Mouse (Mus musculus) MEL (cell line): ENCODE data around the gene 9130409I23Rik. TPM values are rescaled to one million over a fixed set of nuclear protein-coding genes. Genes with fewer than 3 reads are reported as not detected.

Source experiments
- DNase-seq: peaks from one replicate; pipeline ENCODE4 v3.0.0; 2011; ENCODE audit warnings: low read depth, low spot score
- H3K27ac ChIP-seq: 2 replicates; pipeline ENCODE4 v1.5.1; 2012; ENCODE audit warnings: low read depth, mild to moderate bottlenecking, control low read depth, low read length, moderate library complexity; ENCODE audit not compliant: control insufficient read depth
- H3K27me3 ChIP-seq, 2 experiments: fragments of 150-350 bp in 1 of 2; sonication (generic) in 1 of 2; 2 replicates each; pipeline ENCODE4 v1.6.1; 2012; ENCODE audit warnings: low read length in 2 of 2, mild to moderate bottlenecking in 2 of 2, improper control_type of control experiment in 1 of 2, moderate library complexity in 1 of 2; ENCODE audit not compliant: insufficient read depth in 2 of 2, control insufficient read depth in 1 of 2
- H3K36me3 ChIP-seq, 2 experiments: 2 replicates each; pipeline ENCODE4 v1.6.1; 2012 to 2014; ENCODE audit warnings: low read length in 2 of 2, improper control_type of control experiment in 1 of 2, inconsistent platforms in 1 of 2, mild to moderate bottlenecking in 1 of 2; ENCODE audit not compliant: insufficient read depth in 2 of 2, control insufficient read depth in 1 of 2
- H3K4me1 ChIP-seq, 2 experiments: fragments of 150-350 bp in 1 of 2; sonication (generic) in 1 of 2; 2 replicates each; pipeline ENCODE4 v1.6.1; 2012; ENCODE audit warnings: low read length in 2 of 2, improper control_type of control experiment in 1 of 2, mild to moderate bottlenecking in 1 of 2; ENCODE audit not compliant: insufficient read depth in 2 of 2, control insufficient read depth in 1 of 2
- H3K4me3 ChIP-seq, 2 experiments: fragments of 150-350 bp in 1 of 2; sonication (generic) in 1 of 2; 2 replicates each; pipeline ENCODE4 v1.5.1; 2012; ENCODE audit warnings: low read depth in 2 of 2, low read length in 2 of 2, mild to moderate bottlenecking in 2 of 2, moderate library complexity in 2 of 2, control low read depth in 1 of 2, improper control_type of control experiment in 1 of 2; ENCODE audit not compliant: control insufficient read depth in 1 of 2, insufficient read depth in 1 of 2
- H3K79me2 ChIP-seq: 2 replicates; pipeline ENCODE4 v1.6.1; 2012; ENCODE audit warnings: mild to moderate bottlenecking, low read length, moderate library complexity; ENCODE audit not compliant: control insufficient read depth, poor library complexity, insufficient read depth
- H3K9ac ChIP-seq: 2 replicates; pipeline ENCODE4 v1.6.1; 2012; ENCODE audit warnings: low read depth, mild to moderate bottlenecking, control low read depth, low read length, moderate library complexity; ENCODE audit not compliant: control insufficient read depth, poor library complexity, severe bottlenecking
- H3K9me3 ChIP-seq: fragments of 150-350 bp; sonication (generic); replicated peaks from 2 replicates; pipeline ENCODE4 v1.6.1; 2012; ENCODE audit warnings: mild to moderate bottlenecking, low read length, improper control_type of control experiment, moderate library complexity; ENCODE audit not compliant: insufficient read depth
- GABPA ChIP-seq: IDR thresholded peaks from 2 replicates; pipeline ENCODE4 v1.6.1; 2012; ENCODE audit warnings: low read depth, mild to moderate bottlenecking, inconsistent platforms, low read length, improper control_type of control experiment, moderate library complexity
- MAX ChIP-seq: IDR thresholded peaks from 2 replicates; pipeline ENCODE4 v1.6.1; 2011; ENCODE audit warnings: low read length, improper control_type of control experiment
- MEF2A ChIP-seq: IDR thresholded peaks from 2 replicates; pipeline ENCODE4 v1.6.1; 2014; ENCODE audit warnings: low read depth, mild to moderate bottlenecking, inconsistent platforms, low read length, improper control_type of control experiment; ENCODE audit not compliant: poor library complexity, insufficient replicate concordance, severe bottlenecking; ENCODE audit errors: extremely low read depth
- NELFE ChIP-seq: IDR thresholded peaks from 2 replicates; pipeline ENCODE4 v1.6.1; 2011; ENCODE audit warnings: low read depth, low read length, improper control_type of control experiment
- RCOR1 ChIP-seq: IDR thresholded peaks from 2 replicates; pipeline ENCODE4 v1.6.1; 2012; ENCODE audit warnings: low read depth, mild to moderate bottlenecking, inconsistent platforms, low read length, improper control_type of control experiment
- SIN3A ChIP-seq: IDR thresholded peaks from 2 replicates; pipeline ENCODE4 v1.6.1; 2012; ENCODE audit warnings: low read length, improper control_type of control experiment, inconsistent platforms
- SMC3 ChIP-seq: IDR thresholded peaks from 2 replicates; pipeline ENCODE4 v1.6.1; 2011; ENCODE audit warnings: low read depth, low read length, improper control_type of control experiment
- TAL1 ChIP-seq: IDR thresholded peaks from 2 replicates; pipeline ENCODE4 v1.6.1; 2012; ENCODE audit warnings: mild to moderate bottlenecking, inconsistent platforms, low read length, moderate library complexity, mixed read lengths
- UBTF ChIP-seq: IDR thresholded peaks from 2 replicates; pipeline ENCODE4 v1.6.1; 2012; ENCODE audit warnings: low read depth, mild to moderate bottlenecking, inconsistent platforms, low read length, improper control_type of control experiment, moderate library complexity, borderline replicate concordance; ENCODE audit not compliant: insufficient read depth
- polyA plus RNA-seq, 2 experiments: library from polyadenylated mRNA; stranded (reverse) in 1 of 2; unstranded in 1 of 2; fragments of >175 nt in 1 of 2; fragments of >200 nt in 1 of 2; gene quantifications; 2 replicates each; pipeline versions ENCODE4 v1.2.1 to v1.2.4; 2012; ENCODE audit warnings: low replicate concordance in 2 of 2, low read depth in 1 of 2; ENCODE audit not compliant: insufficient read length in 2 of 2, insufficient read depth in 1 of 2, missing spikeins in 1 of 2
- total RNA-seq: library from RNA; depleted of rRNA; stranded (reverse); fragments of 300-350 nt; gene quantifications from 2 replicates; pipeline ENCODE4 v1.2.3, GENCODE M21; 2012; rRNA removed

The 9130409I23Rik gene
- total and polyA plus RNA-seq, 3 experiments: not detected

DNA sequence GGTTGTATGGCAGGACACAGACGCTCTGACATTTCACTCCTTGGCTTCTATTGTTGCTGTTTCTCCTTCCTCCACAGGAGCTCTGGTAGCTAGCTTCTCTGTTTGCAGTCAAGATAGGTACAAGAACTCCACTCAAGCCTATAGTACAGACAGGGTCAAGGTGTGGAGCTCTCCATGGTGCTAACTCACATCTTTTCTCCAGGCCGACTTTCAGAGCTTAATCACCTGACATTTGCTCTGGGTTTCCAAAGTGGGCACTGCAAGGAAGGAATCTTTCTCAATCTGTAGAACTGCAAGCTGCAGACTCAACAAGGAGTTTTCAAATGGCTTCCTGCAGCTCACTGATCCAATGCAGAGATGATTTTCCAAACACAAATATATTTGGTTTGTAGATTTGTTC lies 33.0 kb downstream of the 9130409I23Rik start:
- Histone ChIP-seq H3K9me3 (no peaks in the 10 kb centered on the region), H3K27ac (no peak overlapping the region), H3K79me2 (no peaks in the 10 kb centered on the region), H3K9ac (no peak overlapping the region), H3K4me3 (no peak overlapping the region)
- DNase-seq: peak; percentile 68
- TF ChIP-seq SMC3 (0 out of 2 replicates have a peak, but pooled peaks have one; percentile 12), SIN3A (peak; percentile 45; the same call in 1 of the 2 replicates), NELFE (no peak)
- TF ChIP-seq, all 39 proteins: peak for 2
- Histone ChIP-seq H3K36me3 (no peaks in the 10 kb centered on the region), H3K4me1 (no peaks in the 10 kb centered on the region), H3K27me3 (no peaks in the 10 kb centered on the region)

- no peak overlapping the region for H3K27ac ChIP-seq
- H3K36me3 ChIP-seq: peaks cover 0 to 7% of the 10 kb centered on the region in 2 experiments; a peak in 2 of 4 replicates
- DNase-seq: no peak
- no peak overlapping the region for H3K4me3 ChIP-seq
- no peaks in the 10 kb centered on the region for H3K9me3 ChIP-seq
- no peaks in the 10 kb centered on the region for H3K4me1 ChIP-seq
- no peaks in the 10 kb centered on the region for H3K79me2 ChIP-seq
- no peak overlapping the region for H3K9ac ChIP-seq
- H3K27me3 ChIP-seq: no peaks in the 10 kb centered on the region
- TF ChIP-seq RCOR1 (no peak), MEF2A (no peak), GABPA (no peak), UBTF (no peak), TAL1 (no peak), MAX (no peak)
Measured at GRCm38 (mm10) chr1:181090048-181090447, 39.0 kb downstream of the 9130409I23Rik start.

Other genes with a start within 250 kb of the 9130409I23Rik start
- 573 and 574 TPM in 2 replicates for gene H3f3a, start 237.3 kb upstream of the 9130409I23Rik start, total RNA-seq
- gene H3f3a, start 237.3 kb upstream of the 9130409I23Rik start, polyA plus RNA-seq: 100 to 1,000 TPM; 265 to 903 TPM
- 31.4 and 35.5 TPM in 2 replicates for gene Sde2, start 200.1 kb upstream of the 9130409I23Rik start, total RNA-seq
- 10 to 100 TPM in 1 of 2 experiments, not detected in 1; 48.0 TPM for gene Sde2, start 200.1 kb upstream of the 9130409I23Rik start, polyA plus RNA-seq
- not detected in 2 replicates for gene Lefty2, start 158.1 kb upstream of the 9130409I23Rik start, total RNA-seq
- gene Lefty2, start 158.1 kb upstream of the 9130409I23Rik start, polyA plus RNA-seq: not detected
- 128 and 183 TPM in 2 replicates for gene Pycr2, start 146.9 kb upstream of the 9130409I23Rik start, total RNA-seq
- gene Pycr2, start 146.9 kb upstream of the 9130409I23Rik start, polyA plus RNA-seq: 100 to 1,000 TPM in 1 of 2 experiments, not detected in 1; 125 TPM
- 3.5 and 6.4 TPM in 2 replicates for gene Lefty1, start 116.2 kb upstream of the 9130409I23Rik start, total RNA-seq
- 1 to 10 TPM in 1 of 2 experiments, not detected in 1; 5.1 TPM for gene Lefty1, start 116.2 kb upstream of the 9130409I23Rik start, polyA plus RNA-seq
- 7.5 and 7.7 TPM in 2 replicates for gene Tmem63a, start 108.9 kb upstream of the 9130409I23Rik start, total RNA-seq
- gene Tmem63a, start 108.9 kb upstream of the 9130409I23Rik start, polyA plus RNA-seq: 10 to 100 TPM in 1 of 2 experiments, not detected in 1; 12.8 TPM
- 0.15 and 0.23 TPM in 2 replicates for gene Ephx1, start 30.3 kb upstream of the 9130409I23Rik start, total RNA-seq
- under 1 TPM in 1 of 2 experiments, not detected in 1; 0.39 TPM for gene Ephx1, start 30.3 kb upstream of the 9130409I23Rik start, polyA plus RNA-seq
- gene Nvl, start 93.0 kb downstream of the 9130409I23Rik start, total RNA-seq: 20.8 and 21.0 TPM in 2 replicates
- 10 to 100 TPM in 1 of 2 experiments, not detected in 1; 29.8 TPM for gene Nvl, start 93.0 kb downstream of the 9130409I23Rik start, polyA plus RNA-seq
- gene Cnih4, start 93.5 kb downstream of the 9130409I23Rik start, total RNA-seq: 69.4 and 72.1 TPM in 2 replicates
- gene Cnih4, start 93.5 kb downstream of the 9130409I23Rik start, polyA plus RNA-seq: 100 to 1,000 TPM in 1 of 2 experiments, not detected in 1; 141 TPM
- 21.6 and 23.5 TPM in 2 replicates for gene Wdr26, start 160.8 kb downstream of the 9130409I23Rik start, total RNA-seq
- 10 to 100 TPM in 1 of 2 experiments, not detected in 1; 35.1 TPM for gene Wdr26, start 160.8 kb downstream of the 9130409I23Rik start, polyA plus RNA-seq